Mouse (Mus musculus): ENCODE measurements around the gene Nbea. TPM values are rescaled to one million over a fixed set of nuclear protein-coding genes. Genes with fewer than 3 reads are reported as not detected.

The Nbea gene
- polyA plus RNA-seq, 1 experiment from 2014 or later: 9.7 TPM

DNA sequence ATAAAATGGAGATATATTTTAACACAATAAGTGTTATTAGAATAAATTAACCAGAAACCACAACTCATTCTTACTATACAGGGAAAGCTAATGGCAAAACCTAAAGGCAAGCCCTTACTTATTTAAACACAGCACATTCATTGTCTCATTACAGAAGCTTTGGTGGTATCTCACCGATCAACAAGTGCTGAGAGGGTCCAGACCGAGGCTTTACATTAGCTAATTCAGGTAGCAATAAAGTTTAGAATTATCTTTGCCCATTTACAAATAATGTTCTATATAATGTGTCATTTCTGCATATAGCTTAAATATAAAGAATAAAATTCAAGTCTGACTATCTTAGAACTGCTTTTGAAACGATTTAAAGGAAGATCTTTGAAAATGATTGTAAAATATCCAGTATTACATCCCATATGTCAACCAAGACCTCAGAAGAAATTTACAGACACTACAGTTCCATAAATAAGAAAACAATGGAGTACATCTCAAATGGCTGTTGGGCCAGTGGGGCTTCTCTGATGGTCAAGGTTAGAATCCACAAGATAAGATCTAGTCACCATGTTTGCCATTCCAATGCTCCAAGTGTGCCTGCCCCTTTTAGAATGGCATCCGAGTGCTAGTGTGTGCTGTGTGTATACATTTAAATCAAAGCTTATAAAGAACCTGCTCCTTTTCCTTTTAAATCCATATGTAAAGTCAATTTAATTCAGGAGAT lies 398.1 kb downstream of the Nbea start:
- Histone ChIP-seq H3K4me3 (peak overlapping the region; percentile 64), H3K27ac (replicated peaks) (peak overlapping the region; percentile 94), H3K36me3 (no peaks in the 10 kb centered on the region), H3K4me1 (peaks cover 80% of the 10 kb centered on the region), H3K27me3 (ENCODE audit: low read depth, poor library complexity, severe bottlenecking) (peaks cover 84% of the 10 kb centered on the region), H3K9me3 (replicated peaks) (no peaks in the 10 kb centered on the region)
- WGBS: 33% methylated on average over 4 of the region's 4 CpGs
- DNase-seq (ENCODE audit: low spot score): no peak

DNA sequence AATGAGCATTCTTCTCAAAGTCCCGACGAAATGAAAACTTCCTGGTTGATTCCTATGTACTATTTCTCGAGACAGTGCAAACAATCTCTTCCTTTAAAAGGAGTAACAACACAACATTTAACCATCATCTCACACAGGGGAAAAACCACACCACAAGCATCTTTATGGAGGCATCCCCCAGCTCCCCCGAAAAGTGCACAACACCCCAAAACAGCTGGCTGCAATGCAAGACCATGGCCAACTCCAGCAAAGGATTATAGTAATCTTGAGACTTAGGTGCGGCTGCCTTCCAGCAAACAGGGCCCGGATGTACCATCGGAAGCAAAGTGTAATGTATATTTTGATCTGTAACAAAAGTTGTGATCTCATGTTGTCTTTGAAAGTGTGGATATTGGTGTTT lies 399.4 kb downstream of the Nbea start:
- peak overlapping the region; percentile 64 for H3K4me3 ChIP-seq
- H3K27me3 ChIP-seq (ENCODE audit: low read depth, poor library complexity, severe bottlenecking): peaks cover 84% of the 10 kb centered on the region
- WGBS: 3% methylated on average over 7 of the region's 7 CpGs
- H3K9me3 ChIP-seq (replicated peaks): no peaks in the 10 kb centered on the region
- H3K4me1 ChIP-seq: peaks cover 79% of the 10 kb centered on the region
- peak overlapping the region; percentile 89 for H3K27ac ChIP-seq (replicated peaks)
- DNase-seq (ENCODE audit: low spot score): peak; percentile 45
- no peaks in the 10 kb centered on the region for H3K36me3 ChIP-seq

DNA sequence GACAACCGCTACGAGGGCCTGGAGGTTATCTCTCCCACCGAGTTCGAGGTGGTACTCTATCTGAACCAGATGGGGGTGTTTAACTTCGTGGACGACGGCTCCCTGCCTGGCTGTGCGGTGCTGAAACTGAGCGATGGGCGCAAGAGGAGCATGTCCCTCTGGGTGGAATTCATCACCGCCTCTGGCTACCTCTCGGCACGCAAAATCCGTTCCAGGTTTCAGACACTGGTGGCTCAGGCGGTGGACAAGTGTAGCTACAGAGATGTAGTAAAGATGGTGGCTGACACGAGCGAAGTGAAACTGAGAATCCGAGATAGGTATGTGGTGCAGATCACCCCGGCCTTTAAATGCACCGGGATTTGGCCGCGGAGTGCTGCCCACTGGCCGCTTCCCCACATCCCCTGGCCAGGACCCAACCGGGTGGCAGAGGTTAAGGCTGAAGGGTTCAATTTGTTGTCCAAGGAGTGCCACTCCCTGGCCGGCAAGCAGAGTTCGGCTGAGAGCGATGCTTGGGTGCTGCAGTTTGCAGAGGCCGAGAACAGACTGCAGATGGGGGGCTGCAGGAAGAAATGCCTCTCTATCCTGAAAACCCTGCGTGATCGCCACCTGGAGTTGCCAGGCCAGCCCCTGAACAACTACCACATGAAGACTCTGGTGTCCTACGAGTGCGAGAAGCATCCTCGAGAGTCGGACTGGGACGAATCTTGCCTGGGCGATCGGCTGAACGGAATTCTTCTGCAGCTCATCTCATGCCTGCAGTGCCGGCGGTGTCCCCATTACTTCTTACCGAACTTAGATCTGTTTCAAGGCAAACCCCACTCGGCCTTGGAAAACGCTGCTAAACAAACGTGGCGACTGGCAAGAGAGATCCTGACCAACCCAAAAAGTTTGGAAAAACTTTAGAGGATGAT lies 400.1 kb downstream of the Nbea start:
- H3K4me1 ChIP-seq: peaks cover 79% of the 10 kb centered on the region
- peak overlapping the region; percentile 89 for H3K27ac ChIP-seq (replicated peaks)
- no peaks in the 10 kb centered on the region for H3K9me3 ChIP-seq (replicated peaks)
- under 1% methylated on average over 45 of the region's 45 CpGs for WGBS
- DNase-seq (ENCODE audit: low spot score): peak; percentile 70
- no peaks in the 10 kb centered on the region for H3K36me3 ChIP-seq
- H3K27me3 ChIP-seq (ENCODE audit: low read depth, poor library complexity, severe bottlenecking): peaks cover 86% of the 10 kb centered on the region
- H3K4me3 ChIP-seq: peak overlapping the region; percentile 64

DNA sequence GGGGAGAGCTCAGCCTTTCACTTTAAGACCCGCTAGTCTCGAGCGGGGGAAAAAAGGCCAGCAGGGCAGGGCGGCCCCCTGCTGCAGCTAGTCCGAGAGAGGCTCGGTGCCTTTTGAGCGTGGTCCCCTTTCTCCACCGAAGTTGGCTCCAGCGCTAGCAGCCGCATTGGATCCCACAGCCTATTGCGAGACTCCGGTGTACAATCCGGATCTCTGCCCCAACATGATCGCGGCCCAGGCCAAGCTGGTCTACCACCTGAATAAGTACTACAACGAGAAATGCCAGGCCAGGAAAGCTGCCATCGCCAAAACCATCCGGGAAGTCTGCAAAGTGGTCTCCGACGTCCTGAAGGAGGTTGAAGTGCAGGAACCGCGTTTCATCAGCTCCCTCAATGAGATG lies 400.7 kb downstream of the Nbea start:
- Histone ChIP-seq H3K27ac (replicated peaks) (peak overlapping the region; percentile 89), H3K36me3 (no peaks in the 10 kb centered on the region), H3K4me3 (peak overlapping the region; percentile 64), H3K9me3 (replicated peaks) (no peaks in the 10 kb centered on the region), H3K4me1 (peaks cover 80% of the 10 kb centered on the region), H3K27me3 (ENCODE audit: low read depth, poor library complexity, severe bottlenecking) (peaks cover 92% of the 10 kb centered on the region)
- under 1% methylated on average over 22 of the region's 22 CpGs for WGBS
- DNase-seq (ENCODE audit: low spot score): no peak

DNA sequence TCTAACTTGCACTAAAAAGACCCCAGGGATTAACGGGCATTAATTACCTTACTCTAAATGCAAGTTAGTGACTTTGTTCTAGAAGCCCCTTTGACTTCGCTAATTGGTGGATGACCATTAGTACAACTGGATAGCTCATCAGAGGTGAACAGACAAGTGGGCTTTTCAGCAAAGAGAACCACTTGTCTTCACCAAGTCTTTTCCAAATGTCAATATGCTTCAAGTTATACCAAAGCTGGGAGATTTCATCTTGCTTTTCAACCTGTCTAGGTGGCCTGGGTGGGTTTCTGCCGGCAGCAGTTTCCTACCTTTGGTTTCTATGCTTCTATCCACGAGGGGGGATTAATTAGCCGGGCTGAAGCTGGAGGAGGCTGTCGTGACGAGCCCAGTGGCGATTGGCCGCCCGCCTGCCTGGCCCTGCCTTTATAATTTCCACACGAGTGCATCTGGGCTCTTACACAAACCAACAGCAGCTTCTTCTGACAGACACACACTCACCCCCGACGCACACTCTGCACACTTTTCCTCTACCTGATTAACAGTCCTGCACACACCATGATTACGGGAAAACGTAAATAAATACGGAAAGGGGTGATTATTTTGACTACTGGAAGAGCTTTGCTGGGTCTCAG lies 401.3 kb downstream of the Nbea start, which contains the start of gene Mab21l1:
TSS of gene Mab21l1 (plus strand) at position 455 of the 632 bp plus-strand sequence.
- WGBS: under 1% methylated on average over 16 of the region's 16 CpGs
- no peaks in the 10 kb centered on the region for H3K36me3 ChIP-seq
- H3K27me3 ChIP-seq (ENCODE audit: low read depth, poor library complexity, severe bottlenecking): peaks cover 97% of the 10 kb centered on the region
- peak within 1 kb of the TSS; percentile 89 for H3K27ac ChIP-seq (replicated peaks)
- peaks cover 79% of the 10 kb centered on the region for H3K4me1 ChIP-seq
- H3K4me3 ChIP-seq: peak within 1 kb of the TSS; percentile 64
- peak; percentile 79 for DNase-seq (ENCODE audit: low spot score)
- H3K9me3 ChIP-seq (replicated peaks): no peaks in the 10 kb centered on the region

DNA sequence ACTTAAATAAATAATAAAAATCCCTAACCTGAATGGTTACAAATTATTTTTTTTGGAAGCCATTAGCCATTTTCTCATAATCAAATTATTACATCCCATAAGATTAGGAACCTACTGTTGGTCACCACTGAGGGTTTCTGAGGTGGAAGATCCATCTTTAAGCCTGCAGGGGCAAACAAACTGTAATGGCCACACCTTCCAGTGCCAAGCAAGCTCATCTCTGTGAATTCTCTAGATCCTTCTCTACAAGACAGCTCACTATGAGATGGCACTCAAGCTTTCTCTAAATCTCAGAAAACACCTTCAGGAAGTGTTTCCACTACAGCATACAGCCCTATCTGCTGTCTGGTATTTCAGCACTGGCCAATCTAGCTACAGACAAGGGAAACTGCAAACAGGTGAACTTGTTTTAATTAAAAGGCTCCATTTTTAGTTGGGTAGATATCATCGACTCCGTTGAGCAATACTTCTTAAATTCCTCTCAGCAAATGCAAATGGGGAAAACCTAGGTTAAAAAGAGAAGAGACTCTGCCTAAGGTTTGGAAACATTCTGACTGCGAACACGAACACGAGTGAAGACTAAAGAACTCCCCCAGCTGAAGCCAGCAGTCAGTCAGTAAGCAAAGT lies 402.0 kb downstream of the Nbea start:
- 6% methylated on average over 5 of the region's 5 CpGs for WGBS
- no peaks in the 10 kb centered on the region for H3K9me3 ChIP-seq (replicated peaks)
- H3K4me1 ChIP-seq: peaks cover 72% of the 10 kb centered on the region
- no peaks in the 10 kb centered on the region for H3K36me3 ChIP-seq
- peak overlapping the region; percentile 64 for H3K4me3 ChIP-seq
- DNase-seq (ENCODE audit: low spot score): no peak
- peaks cover 93% of the 10 kb centered on the region for H3K27me3 ChIP-seq (ENCODE audit: low read depth, poor library complexity, severe bottlenecking)
- H3K27ac ChIP-seq (replicated peaks): 0 out of 2 replicates have a peak overlapping the region, but pooled peaks have one; percentile 18

DNA sequence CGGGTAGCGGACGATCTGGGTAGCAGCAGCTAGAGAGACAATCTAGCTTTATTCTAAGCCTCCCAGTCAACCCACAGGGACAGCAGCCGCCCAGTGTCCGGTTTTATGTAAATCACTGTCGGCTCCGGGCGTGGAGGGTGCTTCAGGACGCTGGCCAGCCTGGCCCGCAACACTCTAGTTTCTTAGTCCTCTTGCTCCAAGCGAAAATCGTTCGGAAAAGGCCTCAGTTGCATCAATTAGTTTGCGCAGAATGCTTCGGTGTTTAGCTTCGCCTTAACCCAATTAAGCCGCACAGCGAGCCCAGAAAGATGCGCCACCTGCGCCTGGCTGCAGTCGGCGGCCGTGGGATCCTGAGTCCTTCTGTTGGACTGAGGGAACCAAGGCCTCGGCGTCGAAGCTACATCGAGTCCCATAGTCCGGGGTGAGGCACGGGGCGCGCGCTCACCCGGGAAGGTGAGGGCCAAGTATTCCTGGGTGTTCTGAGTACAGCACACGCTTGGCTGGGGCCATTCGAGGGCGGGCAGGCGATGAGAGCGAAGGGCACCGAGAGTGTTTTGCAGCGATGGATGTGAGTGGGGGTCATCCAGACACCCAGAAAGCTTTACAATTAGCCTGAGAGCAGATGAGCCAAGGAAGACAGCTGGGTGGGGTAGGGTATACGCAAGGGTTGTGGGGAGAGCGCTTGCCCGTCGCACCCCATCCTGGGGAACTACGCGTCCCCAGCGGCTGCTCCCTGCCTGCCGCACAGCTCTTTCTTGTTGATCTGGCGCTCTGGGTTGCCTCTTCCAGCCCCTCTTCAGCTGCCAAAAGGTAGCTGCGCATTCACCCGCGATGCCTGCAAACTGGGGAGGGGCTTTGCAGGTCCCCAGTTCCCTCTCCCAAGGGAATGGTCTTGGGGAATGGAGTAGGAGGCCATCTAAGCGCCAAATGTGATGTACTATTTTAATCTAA lies 403.1 kb downstream of the Nbea start:
- Histone ChIP-seq H3K36me3 (no peaks in the 10 kb centered on the region), H3K4me1 (peaks cover 72% of the 10 kb centered on the region), H3K9me3 (replicated peaks) (no peaks in the 10 kb centered on the region), H3K27ac (replicated peaks) (peak overlapping the region; percentile 85), H3K4me3 (peak overlapping the region; percentile 64), H3K27me3 (ENCODE audit: low read depth, poor library complexity, severe bottlenecking) (peaks cover 81% of the 10 kb centered on the region)
- DNase-seq (ENCODE audit: low spot score): peak; percentile 81
- WGBS: under 1% methylated on average over 53 of the region's 53 CpGs

DNA sequence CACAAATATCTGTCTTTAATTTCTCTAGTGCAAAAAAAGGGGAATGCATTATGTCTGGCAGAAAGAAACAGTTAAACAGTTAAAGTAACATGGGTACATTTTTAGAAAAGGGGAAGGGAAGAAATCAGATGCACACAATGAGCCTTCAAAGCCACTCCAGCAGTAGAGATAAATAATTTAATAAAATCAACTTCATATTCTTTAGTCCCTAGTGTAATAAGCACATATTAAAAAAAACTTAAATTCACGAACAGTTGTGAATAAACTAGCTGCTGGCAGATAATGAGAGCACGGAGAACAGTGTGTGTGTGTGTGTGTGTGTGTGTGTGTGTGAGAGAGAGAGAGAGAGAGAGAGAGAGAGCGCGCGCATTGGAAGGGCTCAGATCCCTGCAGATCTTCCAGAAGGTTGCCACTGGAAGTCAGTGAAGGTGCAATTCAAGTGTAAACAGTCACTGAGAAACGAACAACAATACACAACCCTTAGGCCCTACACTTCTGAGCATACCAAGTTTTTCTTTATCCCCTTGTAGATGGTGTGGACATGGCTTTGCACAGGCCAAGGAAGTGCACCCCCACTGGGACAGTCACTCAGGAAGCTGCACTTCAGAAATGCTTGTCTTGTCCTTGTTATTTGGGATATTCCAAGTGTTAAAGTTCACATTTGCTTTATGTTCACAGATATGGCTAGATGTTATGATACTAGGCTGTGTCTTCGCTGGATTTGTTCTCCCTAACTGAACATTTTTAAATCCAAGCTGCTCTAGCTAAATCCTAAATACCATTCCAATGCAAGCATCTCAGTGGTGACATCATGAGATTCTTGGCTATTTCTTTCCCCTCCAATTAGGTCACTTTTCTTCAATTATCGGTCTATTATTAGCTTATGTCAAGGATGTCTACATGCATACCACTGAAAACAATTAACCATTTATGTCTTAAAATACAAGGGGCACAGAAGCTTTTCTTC lies 404.5 kb downstream of the Nbea start:
- DNase-seq (ENCODE audit: low spot score): no peak
- Histone ChIP-seq H3K4me1 (peaks cover 79% of the 10 kb centered on the region), H3K27me3 (ENCODE audit: low read depth, poor library complexity, severe bottlenecking) (peaks cover 68% of the 10 kb centered on the region), H3K9me3 (replicated peaks) (no peaks in the 10 kb centered on the region), H3K36me3 (no peaks in the 10 kb centered on the region), H3K4me3 (peak overlapping the region; percentile 64; the same call in 1 of the 2 replicates), H3K27ac (replicated peaks) (peak overlapping the region; percentile 85; the same call in 1 of the 2 replicates)
- 10% methylated on average over 8 of the region's 8 CpGs for WGBS

DNA sequence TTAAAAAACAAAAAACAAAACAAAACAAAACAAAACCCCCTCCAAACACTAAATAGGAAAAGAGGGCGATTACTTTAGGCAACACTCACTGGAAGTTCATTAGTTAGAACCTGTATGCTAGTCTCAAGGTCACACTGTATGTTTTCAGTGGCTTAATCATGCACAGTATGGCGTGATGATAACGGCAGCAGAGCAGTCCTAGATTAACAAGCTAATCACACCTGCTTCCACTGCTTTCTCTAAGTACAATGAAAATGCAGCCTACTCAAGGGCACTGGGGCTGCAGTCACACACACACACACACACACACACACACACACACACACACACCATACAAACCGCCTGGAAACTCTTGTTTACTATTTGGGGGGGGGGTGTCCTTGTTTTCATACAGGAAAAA lies 406.0 kb downstream of the Nbea start:
- Histone ChIP-seq H3K4me3 (no peak overlapping the region), H3K4me1 (peaks cover 64% of the 10 kb centered on the region), H3K27me3 (ENCODE audit: low read depth, poor library complexity, severe bottlenecking) (peaks cover 52% of the 10 kb centered on the region), H3K36me3 (no peaks in the 10 kb centered on the region), H3K9me3 (replicated peaks) (no peaks in the 10 kb centered on the region), H3K27ac (replicated peaks) (no peak overlapping the region)
- 74% methylated on average over 4 of the region's 4 CpGs for WGBS
- no peak for DNase-seq (ENCODE audit: low spot score)

DNA sequence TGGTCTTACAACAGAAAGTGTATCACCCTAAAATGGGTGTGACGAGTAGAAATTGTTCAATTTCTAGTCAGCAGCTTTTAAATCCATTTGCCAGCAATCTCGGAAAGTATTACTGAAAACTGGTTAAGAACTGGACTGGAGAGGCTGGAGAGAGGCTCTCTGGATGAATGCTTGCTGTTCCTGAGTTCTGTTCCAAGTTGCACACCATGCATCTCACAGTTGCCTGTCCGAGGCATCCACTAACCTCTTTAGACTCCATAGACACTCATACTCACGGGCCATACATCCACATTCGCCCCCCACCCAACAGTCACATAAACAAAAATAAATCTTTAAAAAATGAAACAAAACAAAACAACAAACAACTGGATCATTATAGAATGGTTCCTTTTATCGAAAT lies 407.7 kb downstream of the Nbea start:
- Histone ChIP-seq H3K9me3 (replicated peaks) (no peaks in the 10 kb centered on the region), H3K36me3 (peaks cover 3% of the 10 kb centered on the region; the same call in 1 of the 2 replicates), H3K27me3 (ENCODE audit: low read depth, poor library complexity, severe bottlenecking) (peaks cover 35% of the 10 kb centered on the region), H3K27ac (replicated peaks) (no peak overlapping the region), H3K4me3 (no peak overlapping the region), H3K4me1 (peaks cover 47% of the 10 kb centered on the region)
- no peak for DNase-seq (ENCODE audit: low spot score)
- WGBS: 87% methylated on average over 6 of the region's 6 CpGs
